Mouse (Mus musculus): ENCODE results near the gene Dnajb2. TPM values are rescaled to one million over a fixed set of nuclear protein-coding genes. Genes with fewer than 3 reads are reported as not detected.
A peak's percentile ranks its signal among the peaks of the same experiment; 100 is the strongest.

Gene Dnajb2
- polyA plus RNA-seq, 1 experiment from 2014 or later: 54.9 TPM

- H3K4me1 ChIP-seq: peaks cover 37% of the 10 kb centered on the region
- H3K27me3 ChIP-seq (replicated peaks): peaks cover 10% of the 10 kb centered on the region
- H3K9me3 ChIP-seq: no peaks in the 10 kb centered on the region
- peak overlapping the region; percentile 96 for H3K9ac ChIP-seq
- H3K4me3 ChIP-seq: peak overlapping the region; percentile 98
- H3K27ac ChIP-seq: no peak overlapping the region
- ATAC-seq (ENCODE audit: low FRiP score, low read depth): peak; percentile 21; the same call in 1 of the 2 replicates
- 15% methylated on average over 17 of the region's 17 CpGs for WGBS
- H3K36me3 ChIP-seq: peaks cover 40% of the 10 kb centered on the region
- H3K4me2 ChIP-seq (replicated peaks): peak overlapping the region; percentile 97
Observed at GRCm38 (mm10) chr1:75211141-75211708, 25.0 kb upstream of the Dnajb2 start.

DNA sequence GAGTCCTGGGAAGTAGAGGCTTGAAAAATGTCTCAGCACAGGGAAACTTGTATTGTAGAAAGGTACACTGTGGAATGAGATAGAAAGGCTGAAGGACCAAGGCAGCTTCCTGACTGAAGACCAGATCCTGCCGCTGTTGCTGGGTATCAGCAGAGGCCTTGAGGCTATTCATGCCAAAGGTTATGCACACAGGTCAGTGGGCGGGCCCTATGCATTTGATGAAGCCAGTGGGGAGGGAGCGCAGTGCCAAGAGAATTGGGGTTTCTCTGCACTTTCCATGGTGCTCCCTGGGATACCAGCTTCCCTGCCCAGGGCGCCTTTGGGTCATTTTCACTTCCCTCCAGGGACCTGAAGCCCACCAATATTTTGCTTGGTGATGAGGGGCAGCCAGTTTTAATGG lies 23.7 kb upstream of the Dnajb2 start:
- 84% methylated on average over 4 of the region's 4 CpGs for WGBS

DNA sequence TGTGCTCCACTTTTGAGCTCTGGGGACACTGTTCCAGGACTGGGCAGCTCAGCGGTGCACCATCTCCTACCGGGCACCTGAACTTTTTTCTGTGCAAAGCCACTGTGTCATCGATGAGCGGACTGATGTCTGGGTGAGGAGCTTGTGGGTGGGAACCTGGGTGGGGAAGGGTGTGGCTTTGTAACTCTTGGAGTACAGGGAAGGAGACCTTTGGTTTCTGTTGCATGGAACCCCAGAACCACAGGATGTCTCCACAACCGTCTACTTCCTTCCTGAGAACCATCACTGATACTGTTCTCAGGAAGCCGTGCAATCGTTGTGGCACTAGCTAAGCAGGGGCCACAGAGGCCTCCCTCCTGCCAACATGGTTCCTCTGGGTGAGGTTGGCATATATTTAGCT lies 23.1 kb upstream of the Dnajb2 start:
- peaks cover 26% of the 10 kb centered on the region for H3K27me3 ChIP-seq (replicated peaks)
- H3K36me3 ChIP-seq: peaks cover 40% of the 10 kb centered on the region
- no peak overlapping the region for H3K27ac ChIP-seq
- no peaks in the 10 kb centered on the region for H3K9me3 ChIP-seq
- H3K4me1 ChIP-seq: peaks cover 40% of the 10 kb centered on the region
- no peak for ATAC-seq (ENCODE audit: low FRiP score, low read depth)
- 96% methylated on average over 7 of the region's 7 CpGs for WGBS
- no peak overlapping the region for H3K4me2 ChIP-seq (replicated peaks)
- no peak overlapping the region for H3K9ac ChIP-seq
- no peak overlapping the region for H3K4me3 ChIP-seq

More for the DNA sequence above, 23.7 kb upstream of the Dnajb2 start:
- Histone ChIP-seq H3K27ac (no peak overlapping the region), H3K4me3 (no peak overlapping the region), H3K9ac (no peak overlapping the region), H3K36me3 (peaks cover 40% of the 10 kb centered on the region), H3K9me3 (no peaks in the 10 kb centered on the region), H3K4me2 (replicated peaks) (no peak overlapping the region; the same call in 1 of the 2 replicates), H3K4me1 (peaks cover 37% of the 10 kb centered on the region), H3K27me3 (replicated peaks) (peaks cover 20% of the 10 kb centered on the region)
- ATAC-seq (ENCODE audit: low FRiP score, low read depth): no peak

DNA sequence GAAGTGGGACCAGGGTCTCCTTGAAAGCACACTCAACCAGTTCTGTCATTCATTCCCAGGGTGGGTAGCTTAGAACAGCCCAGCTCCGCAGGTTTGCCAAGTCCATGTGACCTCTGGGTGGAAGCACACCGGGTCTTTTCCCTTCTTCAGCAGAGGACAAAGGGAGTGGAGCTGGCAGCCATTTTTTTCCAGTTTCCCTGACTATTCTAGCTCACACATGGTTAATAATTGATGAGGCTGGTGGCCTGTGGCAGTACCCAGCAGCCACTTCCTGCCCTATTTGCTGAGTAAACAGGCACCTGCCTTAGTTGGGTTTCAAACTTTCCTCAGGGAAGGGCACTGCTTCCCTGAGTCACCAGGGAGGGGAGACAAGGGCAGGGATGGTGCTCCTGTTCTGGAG lies 21.8 kb upstream of the Dnajb2 start:
- H3K4me3 ChIP-seq: no peak overlapping the region
- no peak overlapping the region for H3K27ac ChIP-seq
- H3K9me3 ChIP-seq: no peaks in the 10 kb centered on the region
- ATAC-seq (ENCODE audit: low FRiP score, low read depth): no peak
- H3K36me3 ChIP-seq: peaks cover 40% of the 10 kb centered on the region
- peaks cover 36% of the 10 kb centered on the region for H3K27me3 ChIP-seq (replicated peaks)
- no peak overlapping the region for H3K4me2 ChIP-seq (replicated peaks)
- no peak overlapping the region for H3K9ac ChIP-seq
- peaks cover 39% of the 10 kb centered on the region for H3K4me1 ChIP-seq
- WGBS: 83% methylated on average over 2 of the region's 2 CpGs

- H3K4me1 ChIP-seq: peaks cover 40% of the 10 kb centered on the region
- no peak overlapping the region for H3K9ac ChIP-seq
- 70% methylated on average over 5 of the region's 5 CpGs for WGBS
- H3K9me3 ChIP-seq: no peaks in the 10 kb centered on the region
- ATAC-seq (ENCODE audit: low FRiP score, low read depth): no peak
- no peak overlapping the region for H3K4me2 ChIP-seq (replicated peaks)
- peaks cover 40% of the 10 kb centered on the region for H3K36me3 ChIP-seq
- no peak overlapping the region for H3K4me3 ChIP-seq
- peaks cover 40% of the 10 kb centered on the region for H3K27me3 ChIP-seq (replicated peaks)
- no peak overlapping the region for H3K27ac ChIP-seq
Observed at GRCm38 (mm10) chr1:75214886-75215285, 21.3 kb upstream of the Dnajb2 start.

GRCm38 (mm10) chr1:75215785-75216184 lies 20.4 kb upstream of the Dnajb2 start:
- peaks cover 35% of the 10 kb centered on the region for H3K4me1 ChIP-seq
- no peaks in the 10 kb centered on the region for H3K9me3 ChIP-seq
- H3K27me3 ChIP-seq (replicated peaks): peaks cover 49% of the 10 kb centered on the region
- H3K4me3 ChIP-seq: no peak overlapping the region
- ATAC-seq (ENCODE audit: low FRiP score, low read depth): no peak
- WGBS: 94% methylated on average over 9 of the region's 9 CpGs
- H3K4me2 ChIP-seq (replicated peaks): no peak overlapping the region
- H3K9ac ChIP-seq: no peak overlapping the region
- no peak overlapping the region for H3K27ac ChIP-seq
- H3K36me3 ChIP-seq: peaks cover 40% of the 10 kb centered on the region

- Histone ChIP-seq H3K4me1 (peaks cover 26% of the 10 kb centered on the region), H3K27ac (no peak overlapping the region), H3K4me2 (replicated peaks) (no peak overlapping the region), H3K9me3 (no peaks in the 10 kb centered on the region), H3K4me3 (no peak overlapping the region), H3K36me3 (peaks cover 38% of the 10 kb centered on the region), H3K27me3 (replicated peaks) (peaks cover 57% of the 10 kb centered on the region), H3K9ac (no peak overlapping the region)
- WGBS: 78% methylated on average over 13 of the region's 13 CpGs
- no peak for ATAC-seq (ENCODE audit: low FRiP score, low read depth)
Observed at GRCm38 (mm10) chr1:75216797-75217585, 19.2 kb upstream of the Dnajb2 start.

DNA sequence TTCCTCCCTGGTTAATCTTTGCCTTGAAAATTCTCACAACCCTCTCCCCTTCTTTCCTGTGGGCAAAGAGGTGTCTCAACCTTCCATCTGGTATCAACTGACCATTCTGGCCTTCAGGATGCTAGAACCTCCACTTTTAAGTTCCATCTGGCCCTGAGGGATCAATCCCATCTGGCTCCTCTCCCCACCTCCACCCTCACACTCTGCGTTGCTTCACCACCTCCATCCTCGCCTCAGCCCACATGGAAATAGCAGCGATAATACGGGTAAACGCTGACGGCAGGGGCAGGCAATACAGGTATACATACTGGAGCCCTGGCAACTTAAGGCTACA lies 18.3 kb upstream of the Dnajb2 start:
- H3K9ac ChIP-seq: peak overlapping the region; percentile 30; the same call in 1 of the 2 replicates
- peak overlapping the region; percentile 87 for H3K4me2 ChIP-seq (replicated peaks)
- H3K27ac ChIP-seq: no peak overlapping the region
- 2% methylated on average over 6 of the region's 6 CpGs for WGBS
- no peak for ATAC-seq (ENCODE audit: low FRiP score, low read depth)
- H3K4me3 ChIP-seq: no peak overlapping the region
- peaks cover 30% of the 10 kb centered on the region for H3K36me3 ChIP-seq
- peaks cover 65% of the 10 kb centered on the region for H3K27me3 ChIP-seq (replicated peaks)
- H3K4me1 ChIP-seq: peaks cover 18% of the 10 kb centered on the region
- H3K9me3 ChIP-seq: no peaks in the 10 kb centered on the region

DNA sequence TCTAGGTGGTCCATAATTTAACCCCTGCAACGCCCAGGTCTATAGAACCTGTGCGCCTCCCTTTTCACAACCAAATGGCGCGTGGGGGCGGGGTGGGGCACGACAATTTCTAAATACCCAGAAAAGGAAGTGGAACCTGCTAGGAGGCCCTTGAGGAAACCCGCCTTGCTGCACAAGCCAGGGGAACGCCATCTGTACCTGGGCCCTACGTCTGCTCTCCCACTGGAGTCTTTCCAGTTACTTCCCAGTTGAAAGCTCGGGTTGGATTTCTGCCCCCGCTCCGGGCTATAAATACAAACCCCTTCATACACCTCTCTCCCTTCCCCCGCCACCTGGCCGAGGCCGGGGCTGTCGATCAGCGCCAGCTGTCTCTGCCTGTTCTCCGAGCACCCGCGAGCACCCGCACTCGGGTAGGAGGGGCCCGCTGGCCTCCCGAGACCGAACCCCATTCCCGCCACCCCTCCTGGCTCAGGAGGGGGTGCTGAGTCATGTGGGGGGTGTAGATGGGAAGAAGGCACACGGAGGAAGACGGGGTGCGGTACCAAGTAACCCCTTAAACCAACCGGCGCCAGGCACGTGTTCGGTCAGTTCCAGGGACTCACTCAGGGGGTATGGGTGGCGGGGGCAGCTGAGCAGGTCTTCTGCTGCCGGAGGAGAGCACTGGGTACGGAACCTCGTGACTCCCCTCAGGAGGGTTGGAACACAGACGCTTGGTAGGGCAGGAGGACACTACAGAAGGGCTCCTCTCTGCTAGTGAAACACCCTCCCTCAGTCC lies 17.8 kb upstream of the Dnajb2 start:
- H3K27me3 ChIP-seq (replicated peaks): peaks cover 70% of the 10 kb centered on the region

GRCm38 (mm10) chr1:75219078-75219477 lies 17.1 kb upstream of the Dnajb2 start:
- 1% methylated on average over 24 of the region's 24 CpGs for WGBS

More for the DNA sequence above, 17.8 kb upstream of the Dnajb2 start:
- WGBS: 2% methylated on average over 38 of the region's 38 CpGs
- Histone ChIP-seq H3K36me3 (peaks cover 24% of the 10 kb centered on the region), H3K9ac (peak overlapping the region; percentile 30; the same call in 1 of the 2 replicates), H3K4me3 (peak overlapping the region; percentile 45), H3K4me2 (replicated peaks) (peak overlapping the region; percentile 87), H3K27ac (no peak overlapping the region), H3K4me1 (peaks cover 18% of the 10 kb centered on the region), H3K9me3 (no peaks in the 10 kb centered on the region)
- ATAC-seq (ENCODE audit: low FRiP score, low read depth): peak; percentile 57

DNA sequence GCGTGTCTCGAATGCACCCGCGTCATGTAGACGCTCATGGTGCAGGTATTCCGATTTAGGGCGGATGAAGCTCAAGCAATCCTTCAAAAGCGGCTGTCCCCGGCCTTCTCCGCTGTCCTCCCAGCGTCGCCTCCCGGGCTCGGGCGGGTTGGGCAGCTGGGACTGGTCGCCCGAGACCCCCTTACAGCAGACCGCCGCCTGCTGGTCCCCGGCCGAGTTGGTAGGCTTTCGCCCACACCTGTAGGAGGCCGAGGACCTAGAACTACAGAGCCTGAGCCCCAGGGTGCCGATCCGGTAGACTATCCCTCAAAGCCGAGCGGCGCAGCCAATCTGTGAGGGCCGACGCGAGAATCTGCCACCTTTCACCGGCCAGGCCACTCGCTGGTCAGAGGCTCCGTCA lies 16.7 kb upstream of the Dnajb2 start, which contains the start of gene Tuba4a:
Tuba4a (minus strand) TSS at position 335 of the 400 bp plus-strand sequence.
- Histone ChIP-seq H3K36me3 (peaks cover 13% of the 10 kb centered on the region), H3K4me2 (replicated peaks) (peak within 1 kb of the TSS; percentile 87), H3K4me1 (peaks cover 18% of the 10 kb centered on the region), H3K9ac (peak within 1 kb of the TSS; percentile 49), H3K9me3 (no peaks in the 10 kb centered on the region), H3K4me3 (peak within 1 kb of the TSS; percentile 45), H3K27me3 (replicated peaks) (peaks cover 73% of the 10 kb centered on the region), H3K27ac (no peak within 1 kb of the TSS)
- peak; percentile 41; the same call in 1 of the 2 replicates for ATAC-seq (ENCODE audit: low FRiP score, low read depth)
- under 1% methylated on average over 34 of the region's 34 CpGs for WGBS

More at GRCm38 (mm10) chr1:75219078-75219477, 17.1 kb upstream of the Dnajb2 start:
- Histone ChIP-seq H3K27ac (no peak overlapping the region), H3K4me2 (replicated peaks) (peak overlapping the region; percentile 87), H3K4me1 (peaks cover 18% of the 10 kb centered on the region), H3K4me3 (peak overlapping the region; percentile 45), H3K36me3 (peaks cover 17% of the 10 kb centered on the region), H3K9ac (peak overlapping the region; percentile 49), H3K9me3 (no peaks in the 10 kb centered on the region), H3K27me3 (replicated peaks) (peaks cover 73% of the 10 kb centered on the region)
- peak; percentile 81 for ATAC-seq (ENCODE audit: low FRiP score, low read depth)

DNA sequence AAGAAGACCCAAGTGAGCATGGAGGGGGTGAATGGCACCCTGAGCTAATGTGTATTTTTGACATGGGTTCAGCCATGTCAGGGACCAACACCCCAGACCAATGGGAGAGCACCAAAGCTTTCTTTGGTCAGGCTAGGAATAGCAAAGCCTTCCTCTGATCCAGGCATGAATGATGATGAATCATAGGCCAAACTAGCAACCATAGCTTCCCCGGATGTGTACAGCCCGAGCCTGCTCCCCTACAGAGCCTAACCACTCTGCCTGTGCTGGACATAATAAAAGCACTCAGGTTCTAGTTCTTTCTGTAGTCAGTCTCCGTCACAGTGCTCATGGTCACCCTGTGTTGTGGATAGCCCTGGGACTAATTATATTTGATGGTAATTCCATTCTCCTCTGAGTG lies 14.7 kb upstream of the Dnajb2 start:
- peaks cover 18% of the 10 kb centered on the region for H3K4me1 ChIP-seq
- ATAC-seq (ENCODE audit: low FRiP score, low read depth): no peak
- 77% methylated on average over 3 of the region's 3 CpGs for WGBS
- peaks cover 67% of the 10 kb centered on the region for H3K27me3 ChIP-seq (replicated peaks)
- no peaks in the 10 kb centered on the region for H3K36me3 ChIP-seq
- no peak overlapping the region for H3K4me3 ChIP-seq
- H3K27ac ChIP-seq: no peak overlapping the region
- H3K9ac ChIP-seq: no peak overlapping the region
- no peaks in the 10 kb centered on the region for H3K9me3 ChIP-seq
- no peak overlapping the region for H3K4me2 ChIP-seq (replicated peaks)

Data from neural tube, embryonic 12.5 days (tissue).